Mouse (Mus musculus) ovary, postnatal 10 days (tissue): ENCODE results near the gene Bex4.

Experiments used
- DNase-seq: peaks from one replicate; pipeline ENCODE4 v3.0.0; 2022; ENCODE audit warnings: low spot score

The Bex4 gene

DNA sequence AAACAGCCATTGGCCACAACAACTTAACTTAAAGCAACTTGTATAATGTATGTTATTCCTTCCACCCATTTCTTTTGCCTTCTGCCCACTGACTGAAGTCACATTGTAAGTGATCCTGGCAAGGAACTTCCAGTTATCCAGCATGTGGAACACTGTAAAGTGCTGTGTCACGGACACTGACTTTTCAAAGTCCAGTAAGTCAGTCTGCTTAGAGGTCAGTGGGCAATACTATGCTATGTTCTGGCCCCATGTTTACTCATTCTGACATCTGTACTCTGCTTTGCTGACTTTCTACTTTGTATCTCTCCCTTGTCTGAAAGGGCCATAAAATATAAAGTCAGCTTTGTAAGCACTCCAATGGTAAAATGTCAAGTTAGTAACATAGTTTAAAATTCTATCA is 44.3 kb downstream of the Bex4 start:
- no peak for DNase-seq
